17 mouse cellular contexts compared by ENCODE assay signal in the genomic region with DNA sequence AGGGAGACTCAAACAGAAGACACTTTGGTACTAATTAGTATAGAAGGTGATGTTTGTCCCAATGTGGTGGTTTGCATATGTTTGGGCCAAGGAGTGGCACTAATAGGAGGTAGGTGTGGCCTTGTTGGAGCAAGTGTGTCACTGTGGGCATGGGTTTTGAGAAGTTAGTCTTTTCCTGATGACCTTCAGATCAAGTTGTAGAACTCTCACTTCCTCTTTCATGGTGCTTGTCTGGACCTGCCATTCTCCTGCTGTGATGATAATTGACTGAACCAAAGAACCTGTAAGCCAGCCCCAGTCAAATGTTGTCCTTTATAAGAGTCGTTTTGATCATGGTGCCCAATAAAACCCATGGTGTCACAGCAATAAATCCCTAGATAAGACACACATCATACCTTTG.
"Had no signal": no experiment of that assay in that cellular context is flagged by ENCODE, and none has a peak within 500 bp of the region (broad histone marks: within the 10 kb centered on the region; RNA-seq: fewer than 3 reads in every experiment).

No protein-coding gene starts in this region.

- DNase-seq: kidney, adult 2 months; kidney, postnatal 25 days; liver, embryonic 13.5 days; lung, adult 2 months; lung, postnatal 14 days; lung, postnatal 4 days; thymus, adult 18-20 months; thymus, postnatal 4 days had no signal

- H3K36me3 ChIP-seq: liver, embryonic 13.5 days; midbrain, embryonic 10.5 days; midbrain, embryonic 13.5 days; neural tube, embryonic 13.5 days had no signal

- ATAC-seq: intestine, postnatal 0 days; midbrain, embryonic 13.5 days; midbrain, embryonic 16.5 days had no signal

- H3K27ac ChIP-seq: kidney, postnatal 0 days; layer of hippocampus, adult 2 months; liver, embryonic 13.5 days; midbrain, embryonic 10.5 days; midbrain, embryonic 13.5 days; neural tube, embryonic 13.5 days had no signal

- H3K27me3 ChIP-seq: liver, embryonic 13.5 days; megakaryocyte, embryonic 14.5 days; midbrain, embryonic 13.5 days; neural tube, embryonic 13.5 days had no signal

- H3K4me1 ChIP-seq: liver, embryonic 13.5 days; megakaryocyte, embryonic 14.5 days; midbrain, embryonic 10.5 days; midbrain, embryonic 13.5 days; neural tube, embryonic 13.5 days had no signal

- H3K9ac ChIP-seq: liver, embryonic 13.5 days; midbrain, embryonic 13.5 days; neural tube, embryonic 13.5 days had no signal

- H3K4me2 ChIP-seq: liver, embryonic 13.5 days; midbrain, embryonic 13.5 days; neural tube, embryonic 13.5 days had no signal

- H3K9me3 ChIP-seq: liver, embryonic 13.5 days; megakaryocyte, embryonic 14.5 days; midbrain, embryonic 10.5 days; midbrain, embryonic 13.5 days; neural tube, embryonic 13.5 days had no signal

- H3K4me3 ChIP-seq: layer of hippocampus, adult 2 months; liver, embryonic 13.5 days; megakaryocyte, embryonic 14.5 days; midbrain, embryonic 10.5 days; midbrain, embryonic 13.5 days; myocyte; neural tube, embryonic 13.5 days had no signal
